Mouse (Mus musculus) E14TG2a.4 (cell line): ENCODE data around the gene Rtn2.

ENCODE experiments used
- CTCF ChIP-seq: conservative IDR thresholded peaks from 2 replicates; pipeline ENCODE4 v1.5.1; 2014; ENCODE audit warnings: low read length
- NANOG ChIP-seq: IDR thresholded peaks from 2 replicates; pipeline ENCODE4 v1.6.1; 2014; ENCODE audit warnings: borderline replicate concordance, low read length, mixed read lengths

GRCm38 (mm10) chr7:19301461-19302263, 19.2 kb downstream of the Rtn2 start:
- TF ChIP-seq CTCF (no peak), NANOG (no peak)
